Mouse (Mus musculus) thymus, adult 2 months (tissue): ENCODE measurements around the gene Gm20388.

ENCODE experiments used
- CTCF ChIP-seq: fragments of 200-500 bp; IDR thresholded peaks from 2 replicates; pipeline ENCODE4 v1.5.1; 2012; ENCODE audit warnings: mild to moderate bottlenecking, control low read depth, low read length, moderate library complexity, borderline replicate concordance; ENCODE audit not compliant: control insufficient read depth, poor library complexity, insufficient read depth; ENCODE audit errors: extremely low read depth
- POLR2A ChIP-seq: fragments of 200-500 bp; IDR thresholded peaks from 2 replicates; pipeline ENCODE4 v1.6.1; 2012; ENCODE audit warnings: mild to moderate bottlenecking, low read length, control low read depth, moderate library complexity; ENCODE audit not compliant: control insufficient read depth, poor library complexity, insufficient read depth; ENCODE audit errors: extremely low read depth

- TF ChIP-seq POLR2A (no peak), CTCF (no peak)
Observed at GRCm38 (mm10) chr8:124192976-124193375, 4282.3 kb downstream of the Gm20388 start.
